Mouse (Mus musculus): ENCODE data around the gene Dab2ip. TPM values are rescaled to one million over a fixed set of nuclear protein-coding genes. Genes with fewer than 3 reads are reported as not detected.

The Dab2ip gene
- polyA plus RNA-seq, 1 experiment from 2014 or later: 62.4 TPM

GRCm38 (mm10) chr2:35533646-35534045 lies 24.4 kb upstream of the Dab2ip start:
- no peak for ATAC-seq (ENCODE audit: low FRiP score)
- WGBS: 45% methylated on average over 9 of the region's 9 CpGs
- Histone ChIP-seq H3K27me3 (replicated peaks) (no peaks in the 10 kb centered on the region), H3K4me2 (no peak overlapping the region), H3K9ac (replicated peaks) (no peak overlapping the region), H3K4me1 (peaks cover 5% of the 10 kb centered on the region; the same call in 1 of the 2 replicates), H3K4me3 (replicated peaks) (no peak overlapping the region), H3K9me3 (replicated peaks) (no peaks in the 10 kb centered on the region), H3K36me3 (no peaks in the 10 kb centered on the region), H3K27ac (replicated peaks) (no peak overlapping the region)

- Histone ChIP-seq H3K9ac (replicated peaks) (no peak overlapping the region), H3K4me3 (replicated peaks) (no peak overlapping the region), H3K27ac (replicated peaks) (no peak overlapping the region), H3K36me3 (no peaks in the 10 kb centered on the region), H3K9me3 (replicated peaks) (no peaks in the 10 kb centered on the region), H3K4me2 (no peak overlapping the region), H3K4me1 (peaks cover 4% of the 10 kb centered on the region; the same call in 1 of the 2 replicates), H3K27me3 (replicated peaks) (no peaks in the 10 kb centered on the region)
- ATAC-seq (ENCODE audit: low FRiP score): peak; percentile 67; the same call in 1 of the 2 replicates
- 8% methylated on average over 13 of the region's 13 CpGs for WGBS
These were observed 18.6 kb upstream of the Dab2ip start for GRCm38 (mm10) chr2:35539276-35539972.

GRCm38 (mm10) chr2:35540798-35541197 lies 17.3 kb upstream of the Dab2ip start:
- H3K27me3 ChIP-seq (replicated peaks): no peaks in the 10 kb centered on the region
- H3K4me1 ChIP-seq: peaks cover 12% of the 10 kb centered on the region
- no peak overlapping the region for H3K9ac ChIP-seq (replicated peaks)
- no peak overlapping the region for H3K27ac ChIP-seq (replicated peaks)
- H3K4me2 ChIP-seq: no peak overlapping the region
- H3K4me3 ChIP-seq (replicated peaks): no peak overlapping the region
- no peak for ATAC-seq (ENCODE audit: low FRiP score)
- H3K9me3 ChIP-seq (replicated peaks): no peaks in the 10 kb centered on the region
- no peaks in the 10 kb centered on the region for H3K36me3 ChIP-seq
- 44% methylated on average over 4 of the region's 4 CpGs for WGBS

GRCm38 (mm10) chr2:35544717-35545116 lies 13.3 kb upstream of the Dab2ip start:
- peak overlapping the region; percentile 20 for H3K4me3 ChIP-seq (replicated peaks)
- peak; percentile 83 for ATAC-seq (ENCODE audit: low FRiP score)
- no peaks in the 10 kb centered on the region for H3K27me3 ChIP-seq (replicated peaks)
- WGBS: 8% methylated on average over 14 of the region's 14 CpGs
- H3K4me2 ChIP-seq: peak overlapping the region; percentile 57
- no peaks in the 10 kb centered on the region for H3K36me3 ChIP-seq
- H3K9me3 ChIP-seq (replicated peaks): no peaks in the 10 kb centered on the region
- peaks cover 8% of the 10 kb centered on the region for H3K4me1 ChIP-seq
- peak overlapping the region; percentile 30; the same call in 1 of the 2 replicates for H3K27ac ChIP-seq (replicated peaks)
- H3K9ac ChIP-seq (replicated peaks): 0 out of 2 replicates have a peak overlapping the region, but pooled peaks have one; percentile 11

- ATAC-seq (ENCODE audit: low FRiP score): peak; percentile 69
- Histone ChIP-seq H3K27me3 (replicated peaks) (no peaks in the 10 kb centered on the region), H3K9me3 (replicated peaks) (no peaks in the 10 kb centered on the region), H3K4me3 (replicated peaks) (peak overlapping the region; percentile 20; the same call in 1 of the 2 replicates), H3K9ac (replicated peaks) (0 out of 2 replicates have a peak overlapping the region, but pooled peaks have one; percentile 11), H3K4me2 (peak overlapping the region; percentile 57), H3K36me3 (no peaks in the 10 kb centered on the region), H3K27ac (replicated peaks) (peak overlapping the region; percentile 30; the same call in 1 of the 2 replicates), H3K4me1 (peaks cover 8% of the 10 kb centered on the region)
- 14% methylated on average over 7 of the region's 7 CpGs for WGBS
These were observed 12.9 kb upstream of the Dab2ip start for GRCm38 (mm10) chr2:35545125-35545590.

- ATAC-seq (ENCODE audit: low FRiP score): no peak
- Histone ChIP-seq H3K4me2 (no peak overlapping the region), H3K9me3 (replicated peaks) (no peaks in the 10 kb centered on the region), H3K36me3 (no peaks in the 10 kb centered on the region), H3K9ac (replicated peaks) (no peak overlapping the region), H3K4me1 (peaks cover 8% of the 10 kb centered on the region), H3K27me3 (replicated peaks) (no peaks in the 10 kb centered on the region), H3K27ac (replicated peaks) (no peak overlapping the region), H3K4me3 (replicated peaks) (no peak overlapping the region)
- 88% methylated on average over 6 of the region's 6 CpGs for WGBS
These were observed 11.6 kb upstream of the Dab2ip start for GRCm38 (mm10) chr2:35546462-35546861.

GRCm38 (mm10) chr2:35549191-35549590 lies 8.9 kb upstream of the Dab2ip start:
- Histone ChIP-seq H3K4me2 (no peak overlapping the region), H3K9ac (replicated peaks) (no peak overlapping the region), H3K4me3 (replicated peaks) (no peak overlapping the region), H3K27me3 (replicated peaks) (no peaks in the 10 kb centered on the region), H3K36me3 (no peaks in the 10 kb centered on the region), H3K27ac (replicated peaks) (no peak overlapping the region), H3K4me1 (peaks cover 8% of the 10 kb centered on the region), H3K9me3 (replicated peaks) (no peaks in the 10 kb centered on the region)
- ATAC-seq (ENCODE audit: low FRiP score): no peak
- 61% methylated on average over 4 of the region's 4 CpGs for WGBS

- ATAC-seq (ENCODE audit: low FRiP score): no peak
- Histone ChIP-seq H3K36me3 (no peaks in the 10 kb centered on the region), H3K4me1 (peaks cover 4% of the 10 kb centered on the region), H3K27ac (replicated peaks) (no peak overlapping the region), H3K4me2 (no peak overlapping the region), H3K9ac (replicated peaks) (no peak overlapping the region), H3K4me3 (replicated peaks) (no peak overlapping the region), H3K9me3 (replicated peaks) (no peaks in the 10 kb centered on the region), H3K27me3 (replicated peaks) (no peaks in the 10 kb centered on the region)
- 90% methylated on average over 9 of the region's 9 CpGs for WGBS
These were observed 8.0 kb upstream of the Dab2ip start for GRCm38 (mm10) chr2:35550097-35550496.

- no peak overlapping the region for H3K9ac ChIP-seq (replicated peaks)
- H3K36me3 ChIP-seq: no peaks in the 10 kb centered on the region
- no peak overlapping the region for H3K4me3 ChIP-seq (replicated peaks)
- H3K27ac ChIP-seq (replicated peaks): no peak overlapping the region
- ATAC-seq (ENCODE audit: low FRiP score): 0 out of 2 replicates have a peak, but pooled peaks have one; percentile 27
- 73% methylated on average over 5 of the region's 5 CpGs for WGBS
- 0 out of 2 replicates have a peak, but pooled peaks cover 3% of the 10 kb centered on the region for H3K27me3 ChIP-seq (replicated peaks)
- H3K4me2 ChIP-seq: no peak overlapping the region
- H3K4me1 ChIP-seq: peaks cover 31% of the 10 kb centered on the region
- no peaks in the 10 kb centered on the region for H3K9me3 ChIP-seq (replicated peaks)
These were observed 1.1 kb upstream of the Dab2ip start for GRCm38 (mm10) chr2:35556918-35557486.

GRCm38 (mm10) chr2:35558826-35559550 lies 922 bp downstream of the Dab2ip start:
- Histone ChIP-seq H3K4me1 (peaks cover 31% of the 10 kb centered on the region), H3K27me3 (replicated peaks) (0 out of 2 replicates have a peak, but pooled peaks cover 3% of the 10 kb centered on the region), H3K4me2 (peak overlapping the region; percentile 35), H3K27ac (replicated peaks) (peak overlapping the region; percentile 63), H3K9ac (replicated peaks) (0 out of 2 replicates have a peak overlapping the region, but pooled peaks have one; percentile 8), H3K4me3 (replicated peaks) (no peak overlapping the region), H3K36me3 (no peaks in the 10 kb centered on the region), H3K9me3 (replicated peaks) (no peaks in the 10 kb centered on the region)
- WGBS: 59% methylated on average over 4 of the region's 4 CpGs
- ATAC-seq (ENCODE audit: low FRiP score): no peak

GRCm38 (mm10) chr2:35559551-35559835 lies 1.4 kb downstream of the Dab2ip start:
- Histone ChIP-seq H3K4me2 (0 out of 2 replicates have a peak overlapping the region, but pooled peaks have one; percentile 35), H3K4me1 (peaks cover 31% of the 10 kb centered on the region), H3K4me3 (replicated peaks) (no peak overlapping the region), H3K27ac (replicated peaks) (no peak overlapping the region), H3K36me3 (no peaks in the 10 kb centered on the region), H3K27me3 (replicated peaks) (0 out of 2 replicates have a peak, but pooled peaks cover 3% of the 10 kb centered on the region), H3K9ac (replicated peaks) (no peak overlapping the region), H3K9me3 (replicated peaks) (no peaks in the 10 kb centered on the region)
- ATAC-seq (ENCODE audit: low FRiP score): no peak
- WGBS: 70% methylated on average over 2 of the region's 2 CpGs
